Mouse (Mus musculus) bone marrow macrophage, adult 2 months (primary cell): ENCODE results near the gene Eda. TPM values are rescaled to one million over a fixed set of nuclear protein-coding genes. Genes with fewer than 3 reads are reported as not detected.
"Not testable (repeated sequence)": the region's sequence is repeated elsewhere in the genome, so short reads cannot be mapped to it uniquely, and the experiment has no call there.

Experiments used
- H3K27ac ChIP-seq: 2 replicates; pipeline ENCODE4 v1.5.1; 2012; ENCODE audit warnings: low read depth, low read length; ENCODE audit not compliant: insufficient read depth
- H3K4me1 ChIP-seq: 2 replicates; pipeline ENCODE4 v1.6.1; 2012; ENCODE audit warnings: low read length; ENCODE audit not compliant: control insufficient read depth, insufficient read depth
- H3K4me3 ChIP-seq: 2 replicates; pipeline ENCODE4 v1.5.1; 2012; ENCODE audit warnings: mild to moderate bottlenecking, low read length, moderate library complexity; ENCODE audit not compliant: insufficient read depth
- CTCF ChIP-seq: IDR thresholded peaks from 2 replicates; pipeline ENCODE4 v1.5.1; 2012; ENCODE audit warnings: low read depth, mild to moderate bottlenecking, low read length, moderate library complexity
- POLR2A ChIP-seq: IDR thresholded peaks from 2 replicates; pipeline ENCODE4 v1.6.1; 2012; ENCODE audit warnings: mild to moderate bottlenecking, low read depth, low read length, borderline replicate concordance
- polyA plus RNA-seq: library from polyadenylated mRNA; stranded (reverse); fragments of >200 nt; gene quantifications from 2 replicates; pipeline ENCODE4 v1.2.4, GENCODE M21; 2012; ENCODE audit not compliant: missing spikeins, insufficient read depth, insufficient read length

Gene Eda
- polyA plus RNA-seq, 1 experiment: not detected

GRCm38 (mm10) chrX:100400900-100401299, 425.5 kb downstream of the Eda start:
- H3K4me1 ChIP-seq: no peaks in the 10 kb centered on the region
- no peak overlapping the region for H3K4me3 ChIP-seq
- no peak for TF ChIP-seq CTCF
- no peak for TF ChIP-seq POLR2A
- no peak overlapping the region for H3K27ac ChIP-seq

- Histone ChIP-seq H3K4me1 (no peaks in the 10 kb centered on the region), H3K4me3 (no peak overlapping the region), H3K27ac (no peak overlapping the region)
- TF ChIP-seq POLR2A (no peak), CTCF (no peak)
These were observed 426.3 kb downstream of the Eda start for GRCm38 (mm10) chrX:100401657-100402056.

GRCm38 (mm10) chrX:100409245-100409644, 433.8 kb downstream of the Eda start:
- Histone ChIP-seq H3K27ac (no peak overlapping the region), H3K4me3 (no peak overlapping the region), H3K4me1 (no peaks in the 10 kb centered on the region)
- TF ChIP-seq CTCF (no peak), POLR2A (no peak)

- Histone ChIP-seq H3K27ac (no peak within 1 kb of the TSS), H3K4me3 (no peak within 1 kb of the TSS), H3K4me1 (no peaks in the 10 kb centered on the region)
- TF ChIP-seq POLR2A (no peak), CTCF (no peak)
These were observed 453.3 kb downstream of the Eda start, which contains the start of gene Otud6a for GRCm38 (mm10) chrX:100428693-100429092. Gene Otud6a, plus strand, starts transcription at chrX:100429013.

- Histone ChIP-seq H3K27ac (no peak overlapping the region), H3K4me3 (no peak overlapping the region), H3K4me1 (no peaks in the 10 kb centered on the region)
- TF ChIP-seq CTCF: no peak
- no peak for TF ChIP-seq POLR2A
These were observed 456.9 kb downstream of the Eda start for GRCm38 (mm10) chrX:100432311-100432710.

GRCm38 (mm10) chrX:100442617-100443016, 467.2 kb downstream of the Eda start, which contains the start of gene Awat2:
Gene Awat2, minus strand, starts transcription at chrX:100442717.
- not testable (repeated sequence) for H3K4me1 ChIP-seq, H3K4me3 ChIP-seq, H3K27ac ChIP-seq

- TF ChIP-seq CTCF (no peak), POLR2A (no peak)
- H3K27ac ChIP-seq: no peak overlapping the region
- no peak overlapping the region for H3K4me3 ChIP-seq
- no peaks in the 10 kb centered on the region for H3K4me1 ChIP-seq
These were observed 468.1 kb downstream of the Eda start for GRCm38 (mm10) chrX:100443532-100443931.

Other genes with a start within 250 kb of the Eda start
- not detected in 2 replicates for gene Tmem28, start 154.6 kb upstream of the Eda start, polyA plus RNA-seq